Mouse (Mus musculus): ENCODE measurements around the gene Ccdc33.

DNA sequence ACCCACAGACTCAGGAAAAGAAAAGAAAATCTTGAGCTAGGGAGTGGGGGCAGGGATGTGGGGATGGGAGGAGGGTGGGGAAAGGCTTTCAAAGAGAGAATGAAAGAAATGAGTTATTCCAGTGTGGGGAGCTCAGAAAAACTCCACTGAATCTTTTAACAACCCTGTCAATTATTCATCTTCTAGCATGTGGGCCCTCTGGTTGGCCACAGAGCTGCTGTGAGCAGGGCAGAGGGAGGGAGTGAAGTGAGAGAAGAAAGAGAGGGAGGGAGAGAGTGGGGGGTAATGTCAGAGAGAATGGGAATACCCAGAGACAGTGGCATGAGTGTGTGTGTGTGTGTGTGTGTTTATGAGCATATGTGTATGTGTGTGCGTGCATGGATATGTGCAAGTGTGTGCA is 64.6 kb downstream of the Ccdc33 start:
- TF ChIP-seq CTCF (IDR thresholded peaks at IDR 0.05) = no peak
- TF ChIP-seq POLR2A (IDR thresholded peaks at IDR 0.05; ENCODE audit: insufficient read depth, low read depth, low read length) = no peak
- no peak for TF ChIP-seq EP300 (IDR thresholded peaks at IDR 0.05; ENCODE audit: insufficient read depth, low read depth, low read length)

All from heart, adult 2 months (tissue).